Mouse (Mus musculus): ENCODE data around the gene Pced1b. TPM values are rescaled to one million over a fixed set of nuclear protein-coding genes. Genes with fewer than 3 reads are reported as not detected.

The Pced1b gene
- polyA plus RNA-seq, 1 experiment from 2014 or later = 3.0 TPM

DNA sequence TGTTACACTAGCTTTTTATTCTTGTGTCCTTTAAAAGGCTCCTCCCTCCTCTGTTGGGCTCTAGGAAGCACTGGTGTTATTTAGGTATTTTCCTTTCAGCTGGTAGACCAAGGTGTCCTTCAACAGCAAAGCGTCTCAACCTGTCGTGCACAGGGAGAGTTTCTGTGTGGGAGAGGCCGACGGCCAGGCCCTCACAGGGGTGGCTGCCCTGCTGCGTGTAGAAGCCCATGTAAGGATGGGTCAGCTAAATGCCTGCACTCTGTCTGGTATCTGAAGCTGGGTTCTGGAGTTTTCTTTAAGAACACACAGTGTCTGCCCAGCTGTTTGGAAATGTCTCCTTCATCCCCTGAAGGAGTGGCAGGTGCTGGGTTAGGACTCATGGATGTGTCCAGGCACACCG, 43.4 kb downstream of the Pced1b start:
- H3K4me3 ChIP-seq (replicated peaks) = no peak overlapping the region
- no peaks in the 10 kb centered on the region for H3K9me3 ChIP-seq
- no peaks in the 10 kb centered on the region for H3K27me3 ChIP-seq (replicated peaks)
- 86% methylated on average over 6 of the region's 6 CpGs for WGBS
- no peak for ATAC-seq (ENCODE audit: insufficient read depth, low FRiP score, low read depth)
- H3K36me3 ChIP-seq = no peaks in the 10 kb centered on the region
- H3K9ac ChIP-seq = no peak overlapping the region
- H3K4me1 ChIP-seq = no peaks in the 10 kb centered on the region
- H3K27ac ChIP-seq = no peak overlapping the region
- H3K4me2 ChIP-seq = no peak overlapping the region

DNA sequence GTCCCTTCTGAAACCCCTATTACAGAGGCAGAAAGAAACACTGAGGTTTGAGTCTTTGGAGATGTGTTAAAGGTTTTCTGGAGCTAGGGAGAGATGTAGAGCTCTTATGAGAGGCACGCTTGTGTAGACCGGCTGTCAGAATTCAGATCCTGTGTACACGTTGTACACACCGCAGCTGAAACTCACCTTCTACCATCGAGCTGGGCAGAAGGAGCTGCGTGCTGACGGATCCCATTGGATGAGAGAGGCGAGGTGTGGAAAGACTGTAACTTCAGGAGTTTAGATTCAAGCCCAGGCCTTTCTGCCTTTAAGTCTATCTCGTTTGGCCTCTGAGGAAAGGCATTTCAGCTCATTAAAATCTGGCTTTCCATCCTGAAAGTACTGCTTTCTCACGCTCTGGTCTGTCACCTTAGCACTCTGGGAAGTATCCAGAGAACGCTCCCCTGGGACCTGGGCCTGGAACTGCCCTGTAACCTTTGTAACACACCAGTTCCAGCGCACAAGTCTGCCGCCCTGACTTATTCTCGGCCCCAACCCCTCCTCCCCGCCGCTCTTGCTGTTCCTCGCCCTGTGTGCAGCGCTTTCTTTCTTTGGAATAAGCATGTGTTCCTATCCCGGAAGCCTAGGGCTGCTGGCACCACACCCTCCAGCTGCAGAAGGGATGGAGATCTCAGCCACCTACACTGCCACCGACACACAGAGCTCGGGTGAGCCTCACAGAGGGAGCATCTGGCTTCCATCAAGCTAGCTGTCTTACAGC, 44.6 kb downstream of the Pced1b start:
- Histone ChIP-seq H3K27me3 (replicated peaks) (no peaks in the 10 kb centered on the region), H3K27ac (no peak overlapping the region), H3K4me2 (no peak overlapping the region), H3K36me3 (no peaks in the 10 kb centered on the region), H3K9me3 (no peaks in the 10 kb centered on the region), H3K4me1 (no peaks in the 10 kb centered on the region), H3K9ac (no peak overlapping the region), H3K4me3 (replicated peaks) (no peak overlapping the region)
- 68% methylated on average over 21 of the region's 21 CpGs for WGBS
- ATAC-seq (ENCODE audit: insufficient read depth, low FRiP score, low read depth) = 0 out of 2 replicates have a peak, but pooled peaks have one; percentile 22

DNA sequence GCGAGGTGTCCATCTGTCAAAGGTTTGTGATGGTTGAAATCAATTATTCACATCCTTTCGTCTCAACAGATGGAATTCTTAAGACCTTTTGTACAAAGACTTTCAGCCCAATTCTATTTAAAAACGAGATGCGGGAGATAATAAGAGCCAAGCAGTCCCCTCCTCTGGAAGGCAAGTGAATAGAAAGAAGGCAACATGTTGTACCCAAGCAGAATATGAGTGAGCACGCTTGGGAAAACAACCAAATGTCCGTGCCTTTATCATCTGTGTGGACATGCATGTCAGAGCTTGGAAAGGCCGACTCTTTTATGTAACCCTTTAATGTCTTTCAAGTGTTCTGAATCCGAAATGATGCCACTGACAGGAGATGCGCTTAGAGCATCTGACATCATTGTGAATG, 61.0 kb downstream of the Pced1b start:
- no peak overlapping the region for H3K4me2 ChIP-seq
- no peaks in the 10 kb centered on the region for H3K36me3 ChIP-seq
- no peak for ATAC-seq (ENCODE audit: insufficient read depth, low FRiP score, low read depth)
- no peaks in the 10 kb centered on the region for H3K27me3 ChIP-seq (replicated peaks)
- H3K4me1 ChIP-seq = no peaks in the 10 kb centered on the region
- H3K9me3 ChIP-seq = no peaks in the 10 kb centered on the region
- H3K9ac ChIP-seq = no peak overlapping the region
- no peak overlapping the region for H3K4me3 ChIP-seq (replicated peaks)
- H3K27ac ChIP-seq = no peak overlapping the region
- WGBS = 68% methylated on average over 9 of the region's 9 CpGs

DNA sequence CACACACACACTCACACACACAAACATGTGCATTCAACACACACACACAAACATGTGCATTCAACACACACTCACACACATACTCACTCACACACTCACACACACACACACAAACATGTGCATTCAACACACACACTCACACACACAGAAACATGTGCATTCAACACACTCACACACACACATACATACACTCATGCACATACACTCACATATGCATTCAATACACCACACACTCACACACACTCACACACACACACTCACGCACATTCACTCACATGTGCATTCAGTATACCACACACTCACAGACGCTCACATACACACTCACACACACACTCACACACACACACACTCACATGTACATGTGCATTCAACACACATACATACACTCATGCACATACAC, 62.6 kb downstream of the Pced1b start:
- Histone ChIP-seq H3K4me2 (no peak overlapping the region), H3K9me3 (no peaks in the 10 kb centered on the region), H3K36me3 (no peaks in the 10 kb centered on the region), H3K27ac (no peak overlapping the region), H3K4me3 (replicated peaks) (no peak overlapping the region), H3K4me1 (no peaks in the 10 kb centered on the region), H3K9ac (no peak overlapping the region), H3K27me3 (replicated peaks) (no peaks in the 10 kb centered on the region)
- 93% methylated on average over 2 of the region's 2 CpGs for WGBS
- no peak for ATAC-seq (ENCODE audit: insufficient read depth, low FRiP score, low read depth)

DNA sequence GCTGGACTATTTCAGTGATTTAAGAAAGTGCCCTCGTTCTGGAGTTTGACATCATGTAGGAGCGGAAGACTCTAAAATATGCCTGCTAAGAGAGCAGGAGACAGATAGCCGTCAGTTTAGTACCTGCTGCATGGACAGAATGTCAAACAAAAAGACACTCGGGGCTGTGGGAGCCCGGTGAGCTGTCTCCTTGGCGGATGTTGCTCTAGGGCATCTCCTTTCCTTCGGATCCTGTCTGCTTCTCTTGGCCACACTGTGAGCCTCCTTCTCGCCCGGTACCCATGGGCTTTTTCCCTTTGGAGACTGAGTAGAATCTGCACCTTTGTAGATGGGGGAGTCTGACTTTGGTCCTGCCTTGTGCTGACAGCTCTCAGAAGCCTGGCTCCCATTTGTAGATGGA, 63.3 kb downstream of the Pced1b start:
- no peak for ATAC-seq (ENCODE audit: insufficient read depth, low FRiP score, low read depth)
- 80% methylated on average over 9 of the region's 9 CpGs for WGBS

DNA sequence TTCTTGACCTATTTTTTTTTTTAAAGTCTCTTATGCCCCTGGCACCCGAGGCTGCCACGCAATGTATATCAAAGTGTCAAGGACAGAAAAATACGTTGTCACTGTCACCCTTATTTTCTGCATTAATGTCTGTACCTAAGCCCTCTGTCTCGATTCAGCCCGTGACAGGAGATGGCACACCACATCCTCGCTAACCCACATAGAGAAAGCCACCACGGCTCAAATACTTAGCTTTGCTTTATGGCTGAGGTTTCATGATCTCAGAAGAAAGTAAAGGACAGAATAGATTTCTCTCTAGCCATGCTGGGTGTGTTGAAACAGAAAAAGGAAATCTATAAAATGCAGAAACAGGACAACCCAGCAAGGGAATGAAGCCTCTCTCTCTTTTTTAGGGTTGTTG, 64.3 kb downstream of the Pced1b start:
- ATAC-seq (ENCODE audit: insufficient read depth, low FRiP score, low read depth) = no peak
- Histone ChIP-seq H3K4me3 (replicated peaks) (no peak overlapping the region), H3K27me3 (replicated peaks) (no peaks in the 10 kb centered on the region), H3K4me1 (no peaks in the 10 kb centered on the region), H3K27ac (no peak overlapping the region), H3K9me3 (no peaks in the 10 kb centered on the region), H3K9ac (no peak overlapping the region), H3K4me2 (no peak overlapping the region), H3K36me3 (no peaks in the 10 kb centered on the region)
- WGBS = 76% methylated on average over 7 of the region's 7 CpGs

More for the DNA sequence above, 63.3 kb downstream of the Pced1b start:
- H3K9ac ChIP-seq = no peak overlapping the region
- no peaks in the 10 kb centered on the region for H3K27me3 ChIP-seq (replicated peaks)
- H3K27ac ChIP-seq = no peak overlapping the region
- no peaks in the 10 kb centered on the region for H3K9me3 ChIP-seq
- H3K36me3 ChIP-seq = no peaks in the 10 kb centered on the region
- H3K4me3 ChIP-seq (replicated peaks) = no peak overlapping the region
- H3K4me2 ChIP-seq = no peak overlapping the region
- no peaks in the 10 kb centered on the region for H3K4me1 ChIP-seq

DNA sequence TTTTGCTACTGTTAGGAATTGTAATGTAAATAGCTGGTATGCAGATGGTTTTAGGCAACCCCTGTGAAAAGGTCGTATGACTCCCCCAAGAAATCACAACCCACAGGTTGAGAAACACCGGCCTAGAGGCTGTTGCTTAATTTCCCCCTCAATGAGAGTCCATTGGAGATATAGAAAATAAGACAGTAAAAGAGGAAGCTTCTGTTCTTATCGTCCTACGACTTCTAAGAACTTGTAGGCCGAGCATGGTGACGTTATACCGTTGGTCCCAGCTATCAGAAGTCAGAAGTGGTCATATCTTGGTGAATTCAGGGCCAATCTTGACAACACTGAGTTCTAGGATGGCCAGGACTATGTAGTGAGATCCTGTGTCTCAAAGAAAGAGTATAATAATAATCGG, 65.0 kb downstream of the Pced1b start:
- no peak overlapping the region for H3K27ac ChIP-seq
- no peak overlapping the region for H3K9ac ChIP-seq
- no peak overlapping the region for H3K4me2 ChIP-seq
- no peaks in the 10 kb centered on the region for H3K9me3 ChIP-seq
- no peaks in the 10 kb centered on the region for H3K36me3 ChIP-seq
- H3K4me3 ChIP-seq (replicated peaks) = no peak overlapping the region
- H3K27me3 ChIP-seq (replicated peaks) = no peaks in the 10 kb centered on the region
- 86% methylated on average over 8 of the region's 8 CpGs for WGBS
- ATAC-seq (ENCODE audit: insufficient read depth, low FRiP score, low read depth) = no peak
- no peaks in the 10 kb centered on the region for H3K4me1 ChIP-seq

DNA sequence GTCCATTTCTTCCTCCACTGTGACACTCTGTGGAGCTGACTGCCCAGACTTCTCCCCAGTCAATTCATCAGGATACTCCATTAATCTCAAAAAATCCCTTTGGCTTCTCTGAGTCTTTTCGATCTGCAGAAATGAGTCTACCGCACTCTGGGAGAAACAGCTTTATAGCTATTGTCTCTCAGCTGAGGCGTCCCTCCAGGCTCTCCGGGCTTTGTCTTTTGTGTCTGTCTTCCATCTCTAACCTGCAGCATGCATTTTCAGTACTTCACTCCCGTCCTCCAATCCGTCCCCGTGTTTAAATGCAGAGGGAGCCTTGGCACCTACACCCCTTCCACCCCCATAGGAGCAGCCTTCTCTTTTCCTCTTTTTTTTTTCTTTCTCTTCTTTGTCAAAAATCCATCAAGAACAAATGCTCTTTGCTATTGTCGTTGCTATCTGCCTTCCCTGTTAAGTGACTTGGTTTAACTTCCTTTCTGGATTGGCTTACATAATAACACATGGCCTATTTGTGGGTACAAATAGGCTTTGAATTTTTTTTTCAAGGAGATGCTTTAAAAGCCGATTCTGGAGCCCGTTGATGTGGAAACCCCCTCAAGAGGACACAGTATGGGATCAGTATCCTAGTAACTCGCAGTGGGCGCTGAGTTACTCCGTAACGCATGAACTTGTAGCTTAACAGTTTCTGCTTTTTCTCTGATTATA, 68.0 kb downstream of the Pced1b start:
- Histone ChIP-seq H3K9me3 (no peaks in the 10 kb centered on the region), H3K27ac (no peak overlapping the region), H3K4me2 (no peak overlapping the region), H3K4me1 (no peaks in the 10 kb centered on the region), H3K9ac (no peak overlapping the region), H3K4me3 (replicated peaks) (no peak overlapping the region), H3K36me3 (no peaks in the 10 kb centered on the region), H3K27me3 (replicated peaks) (no peaks in the 10 kb centered on the region)
- ATAC-seq (ENCODE audit: insufficient read depth, low FRiP score, low read depth) = no peak
- 79% methylated on average over 14 of the region's 14 CpGs for WGBS

DNA sequence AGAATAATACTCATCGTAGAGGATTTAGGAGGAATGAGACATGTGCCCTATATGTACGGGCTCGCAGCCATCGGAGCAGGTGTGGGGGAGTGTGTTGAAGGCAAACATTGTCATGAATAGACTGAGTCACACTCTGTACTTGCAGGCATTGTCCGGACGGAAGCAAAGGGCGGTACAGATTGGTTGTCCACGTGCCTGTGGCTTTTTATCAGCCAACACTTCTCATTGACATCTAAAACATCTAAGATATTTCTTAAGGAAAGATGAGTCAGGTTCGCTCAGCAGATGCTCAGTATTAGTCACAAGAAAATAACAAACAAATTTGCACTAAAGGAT, 68.5 kb downstream of the Pced1b start:
- peak; percentile 58 for ATAC-seq (ENCODE audit: insufficient read depth, low FRiP score, low read depth)
- no peaks in the 10 kb centered on the region for H3K9me3 ChIP-seq

DNA sequence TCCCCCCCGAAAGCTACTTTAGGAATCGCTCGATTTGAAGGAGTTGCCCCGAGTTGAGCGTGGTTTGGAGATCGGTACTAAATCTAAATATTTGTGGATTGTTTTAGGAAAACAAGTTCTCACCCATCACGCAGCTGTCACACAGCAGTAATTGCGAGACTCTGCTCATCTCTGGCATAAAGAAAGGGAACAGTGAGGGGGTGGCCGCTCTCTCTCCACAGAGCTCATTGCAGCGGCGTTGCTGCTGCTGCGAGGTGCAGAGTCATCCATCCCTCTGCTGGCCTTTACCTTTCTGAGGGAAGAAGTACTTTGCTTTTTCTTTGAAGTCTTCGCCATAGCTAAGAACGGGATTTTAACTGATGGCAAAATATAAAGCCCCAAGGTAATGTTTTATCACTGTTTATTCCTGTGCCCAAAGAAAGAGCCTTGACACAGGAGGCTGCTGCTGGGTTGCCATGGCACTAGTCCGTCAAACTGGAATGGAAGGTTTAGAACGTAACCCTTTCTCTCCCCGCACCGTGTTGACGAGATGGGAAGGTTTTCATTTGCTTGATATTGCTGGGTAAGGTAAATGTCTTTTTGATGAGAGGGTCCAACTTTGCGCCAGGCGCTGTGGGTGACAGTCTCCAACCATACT, 71.6 kb downstream of the Pced1b start:
- Histone ChIP-seq H3K27ac (no peak overlapping the region), H3K4me1 (no peaks in the 10 kb centered on the region), H3K36me3 (no peaks in the 10 kb centered on the region), H3K9me3 (no peaks in the 10 kb centered on the region), H3K4me2 (no peak overlapping the region), H3K9ac (no peak overlapping the region), H3K27me3 (replicated peaks) (no peaks in the 10 kb centered on the region), H3K4me3 (replicated peaks) (no peak overlapping the region)
- 65% methylated on average over 21 of the region's 21 CpGs for WGBS
- ATAC-seq (ENCODE audit: insufficient read depth, low FRiP score, low read depth) = no peak

More for the DNA sequence above, 68.5 kb downstream of the Pced1b start:
- H3K36me3 ChIP-seq = no peaks in the 10 kb centered on the region
- H3K4me2 ChIP-seq = no peak overlapping the region
- WGBS = 63% methylated on average over 9 of the region's 9 CpGs
- H3K4me3 ChIP-seq (replicated peaks) = no peak overlapping the region
- no peak overlapping the region for H3K27ac ChIP-seq
- H3K27me3 ChIP-seq (replicated peaks) = no peaks in the 10 kb centered on the region
- H3K4me1 ChIP-seq = no peaks in the 10 kb centered on the region
- H3K9ac ChIP-seq = no peak overlapping the region

DNA sequence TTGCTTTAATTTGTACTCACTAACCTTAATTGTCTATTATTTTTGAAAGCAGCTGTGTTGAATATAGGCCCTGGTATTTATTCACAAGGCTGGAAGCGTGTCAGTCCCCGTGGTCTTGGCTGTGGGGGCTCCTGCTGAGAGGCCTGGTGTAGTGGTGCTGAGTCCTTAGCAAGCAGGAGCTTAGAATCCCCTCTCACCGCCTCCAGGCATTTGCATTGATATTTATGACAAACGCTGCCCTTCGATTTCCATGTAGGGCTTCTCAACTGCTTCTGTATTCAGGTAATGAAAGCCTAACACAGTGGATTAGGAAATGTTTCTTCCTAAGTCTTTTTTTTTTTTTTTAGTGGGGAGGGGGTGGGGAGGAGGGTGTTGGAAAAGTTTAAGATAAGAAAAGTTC, 75.9 kb downstream of the Pced1b start:
- H3K27ac ChIP-seq = no peak overlapping the region
- H3K4me2 ChIP-seq = no peak overlapping the region
- H3K27me3 ChIP-seq (replicated peaks) = no peaks in the 10 kb centered on the region
- WGBS = 74% methylated on average over 5 of the region's 5 CpGs
- no peak for ATAC-seq (ENCODE audit: insufficient read depth, low FRiP score, low read depth)
- H3K4me1 ChIP-seq = no peaks in the 10 kb centered on the region
- H3K36me3 ChIP-seq = no peaks in the 10 kb centered on the region
- no peak overlapping the region for H3K9ac ChIP-seq
- H3K9me3 ChIP-seq = no peaks in the 10 kb centered on the region
- H3K4me3 ChIP-seq (replicated peaks) = no peak overlapping the region

DNA sequence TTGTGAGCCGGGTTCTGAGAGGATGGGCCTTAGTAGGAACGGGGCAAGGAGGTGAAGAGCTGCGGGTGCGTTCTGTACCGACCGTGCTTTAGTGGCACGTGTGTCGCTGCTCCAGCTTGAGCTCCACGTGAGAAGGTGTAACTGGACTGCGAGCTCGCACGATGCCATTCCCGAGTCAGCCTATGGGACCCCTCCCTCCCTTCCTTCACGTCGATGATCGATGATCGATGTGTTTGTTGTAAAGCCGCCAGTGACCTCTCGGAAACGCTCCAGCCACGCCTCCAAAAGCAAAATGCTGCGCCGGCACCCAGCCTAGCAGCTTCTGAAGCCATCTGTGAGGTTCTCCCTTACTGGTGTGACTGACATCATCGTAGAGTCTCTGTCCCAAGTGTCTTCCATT, 76.6 kb downstream of the Pced1b start:
- no peak overlapping the region for H3K27ac ChIP-seq
- 0 out of 2 replicates have a peak overlapping the region, but pooled peaks have one; percentile 16 for H3K4me2 ChIP-seq
- 59% methylated on average over 24 of the region's 24 CpGs for WGBS

More for the DNA sequence above, 76.6 kb downstream of the Pced1b start:
- Histone ChIP-seq H3K9ac (no peak overlapping the region), H3K9me3 (no peaks in the 10 kb centered on the region), H3K4me3 (replicated peaks) (no peak overlapping the region), H3K36me3 (no peaks in the 10 kb centered on the region), H3K4me1 (no peaks in the 10 kb centered on the region), H3K27me3 (replicated peaks) (no peaks in the 10 kb centered on the region)
- no peak for ATAC-seq (ENCODE audit: insufficient read depth, low FRiP score, low read depth)
